Mouse (Mus musculus): ENCODE data around the gene Diaph3.

GRCm38 (mm10) chr14:86675314-86675713 lies 465.7 kb downstream of the Diaph3 start:
- TF ChIP-seq POLR2A (IDR thresholded peaks at IDR 0.05; ENCODE audit: low read depth, low read length): no peak
- no peak for TF ChIP-seq CTCF (IDR thresholded peaks at IDR 0.05; ENCODE audit: extremely low read depth, insufficient read depth, insufficient read length, insufficient replicate concordance)
